Mouse (Mus musculus) spleen, adult 12 weeks (tissue): Measurements from ENCODE around the gene Ppm1e.
"Not testable (repeated sequence)": the region's sequence is repeated elsewhere in the genome, so short reads cannot be mapped to it uniquely, and the experiment has no call there.

Experiments used
- DNase-seq: peaks from one replicate; pipeline ENCODE4 v3.0.0; 2022; ENCODE audit warnings: low spot score

The Ppm1e gene

DNA sequence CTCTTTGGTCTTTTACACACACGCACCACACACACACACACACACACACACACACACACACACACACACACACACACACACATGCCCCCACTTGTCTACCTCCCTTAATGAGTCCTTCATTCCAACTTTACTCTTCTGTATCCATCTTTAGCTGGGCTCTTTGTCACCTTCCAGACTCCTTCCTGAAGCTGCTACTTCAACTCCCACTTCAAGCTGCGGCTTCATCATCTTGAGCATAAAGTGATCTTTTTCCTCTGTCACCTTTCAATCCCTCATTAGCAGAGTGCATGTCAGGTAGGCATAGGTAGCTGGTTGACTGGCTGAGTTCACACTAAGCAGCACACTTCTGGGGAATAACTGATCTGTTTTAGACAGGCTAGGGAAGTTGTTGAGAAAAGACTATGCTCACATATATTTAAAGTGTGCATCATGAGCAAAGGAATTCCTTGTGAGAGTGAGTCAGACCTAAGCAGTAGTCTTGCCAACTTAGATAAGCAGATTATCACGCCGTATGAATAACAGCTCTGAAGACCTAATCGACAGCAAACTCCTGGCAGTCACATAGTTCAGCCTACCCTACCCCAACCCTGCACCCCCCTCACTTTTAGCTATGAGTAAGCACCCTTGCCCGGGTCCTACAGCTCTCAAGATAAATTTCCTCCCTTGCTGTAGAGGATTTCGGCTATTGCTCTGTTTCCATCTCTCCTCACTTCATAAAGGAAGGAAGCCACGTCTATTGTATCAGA, 49.3 kb downstream of the Ppm1e start:
- DNase-seq: no peak

DNA sequence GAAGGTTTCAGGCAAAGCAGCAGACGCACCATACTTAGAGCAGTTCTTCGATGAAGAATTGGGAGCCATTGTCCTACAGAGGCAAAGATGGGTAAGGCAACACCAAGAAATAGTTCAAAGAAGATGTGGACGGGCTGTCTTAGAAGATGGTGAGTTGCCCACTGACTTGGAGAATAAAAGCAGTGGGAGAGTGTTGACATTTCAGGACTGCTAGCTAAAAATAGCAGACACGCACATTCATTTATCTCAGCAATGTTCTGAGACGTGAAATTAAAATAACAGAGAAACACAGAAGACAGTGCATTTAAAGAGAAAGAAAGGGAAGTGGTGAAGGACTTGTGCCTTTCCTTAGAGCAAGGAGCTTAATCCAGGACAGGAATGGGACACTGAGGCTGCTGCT, 59.8 kb downstream of the Ppm1e start:
- DNase-seq: no peak

DNA sequence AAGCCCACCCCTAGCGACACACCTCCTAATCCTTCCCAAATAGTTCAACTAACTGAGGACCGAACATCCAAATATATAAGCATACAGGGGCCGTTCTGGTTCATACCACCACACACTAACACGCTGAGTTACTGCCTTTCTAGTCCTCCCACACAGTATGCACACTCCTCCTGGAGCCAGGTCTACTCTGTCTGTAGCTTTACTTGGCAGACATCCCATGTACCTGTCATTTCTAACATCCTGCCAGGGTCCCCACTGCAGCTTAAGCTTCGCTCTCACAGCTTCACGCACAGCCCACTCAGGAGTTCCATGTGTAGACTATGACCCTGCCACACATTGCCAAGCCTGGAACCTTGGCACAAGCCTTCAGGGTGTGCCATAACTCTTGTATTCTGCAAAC, 62.4 kb downstream of the Ppm1e start:
- no peak for DNase-seq

DNA sequence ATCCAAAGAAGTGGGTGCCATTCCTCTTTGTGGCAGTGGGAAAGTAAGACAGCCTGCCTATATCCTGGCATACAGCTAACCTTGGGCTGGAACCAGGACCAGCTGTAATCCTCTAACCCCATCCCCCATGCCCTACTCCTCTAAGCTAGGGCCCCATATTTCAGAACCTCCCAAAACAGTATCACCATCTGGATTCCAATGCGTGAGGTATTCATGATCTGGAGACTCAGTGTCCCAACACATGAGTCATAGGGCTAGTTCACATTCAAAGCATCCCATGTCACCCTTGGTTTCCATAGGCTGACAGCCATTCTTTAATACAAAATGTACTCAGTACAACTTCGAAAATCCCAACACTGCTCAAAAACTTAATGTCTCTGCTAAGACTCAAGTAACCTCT, 63.2 kb downstream of the Ppm1e start:
- no peak for DNase-seq

DNA sequence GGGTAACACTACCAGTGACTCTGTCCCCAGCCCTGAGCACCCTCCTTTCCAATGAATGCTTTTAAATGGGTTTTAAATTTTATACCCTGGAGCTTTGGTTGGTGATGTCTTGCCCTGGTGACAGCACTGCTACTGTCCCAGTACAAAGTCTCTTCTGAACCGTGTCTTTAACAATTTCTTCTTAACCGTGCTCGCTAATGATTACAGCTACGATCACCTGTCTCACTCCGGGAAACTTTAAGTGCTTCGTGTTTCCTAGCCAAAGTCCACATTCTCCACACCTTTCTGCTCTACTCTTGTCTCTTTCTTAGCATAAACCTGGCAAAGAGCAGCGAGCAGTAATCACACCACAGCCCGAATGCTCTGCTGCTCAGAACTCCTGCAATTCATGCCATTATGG, 69.5 kb downstream of the Ppm1e start:
- no peak for DNase-seq

DNA sequence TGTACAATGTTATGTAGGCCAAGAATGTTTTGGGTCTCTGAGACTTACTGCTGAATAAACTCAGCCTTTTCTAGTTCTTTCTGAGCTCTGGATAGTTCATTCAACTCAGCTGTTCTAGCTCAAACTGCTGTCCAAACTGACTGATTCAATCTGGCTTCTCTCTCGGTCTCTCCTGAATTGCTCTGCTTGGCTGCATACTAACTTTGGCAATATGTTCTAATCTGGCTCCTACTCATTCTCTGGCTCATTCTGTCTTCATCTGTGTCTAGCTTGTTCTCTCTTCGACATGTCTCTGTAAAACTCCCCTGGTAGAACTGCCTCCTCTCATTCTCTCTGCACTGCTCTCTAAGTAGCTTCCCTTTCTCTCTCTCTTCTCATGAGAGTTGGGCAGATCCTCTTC, 72.6 kb downstream of the Ppm1e start:
- no peak for DNase-seq

DNA sequence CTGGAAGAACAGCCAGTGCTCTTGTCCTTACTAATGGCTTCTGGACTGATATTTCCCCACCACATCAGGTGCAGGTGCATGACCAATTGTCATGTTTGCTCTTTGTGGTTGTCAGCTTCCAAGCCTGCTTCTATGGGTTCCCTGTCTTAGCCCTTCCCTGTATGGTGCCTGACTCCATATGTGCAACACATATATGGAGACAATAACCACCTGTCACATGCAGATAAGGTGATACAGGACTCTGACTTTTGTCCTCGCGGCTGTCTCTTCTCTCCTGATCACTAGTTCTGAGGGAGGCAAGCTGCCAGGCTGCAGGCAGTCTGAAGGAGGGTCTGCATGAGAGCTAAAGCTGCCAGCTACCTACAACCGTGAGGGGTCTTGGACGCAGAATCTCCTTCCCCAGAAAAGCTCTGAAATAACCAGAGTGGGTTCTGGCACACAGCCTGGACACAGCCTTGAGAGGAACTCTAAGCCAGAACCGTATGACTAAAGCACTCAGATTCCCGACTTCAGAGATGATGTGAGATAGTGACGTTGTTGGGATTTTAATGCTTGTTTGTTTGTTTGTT, 76.8 kb downstream of the Ppm1e start:
- no peak for DNase-seq

DNA sequence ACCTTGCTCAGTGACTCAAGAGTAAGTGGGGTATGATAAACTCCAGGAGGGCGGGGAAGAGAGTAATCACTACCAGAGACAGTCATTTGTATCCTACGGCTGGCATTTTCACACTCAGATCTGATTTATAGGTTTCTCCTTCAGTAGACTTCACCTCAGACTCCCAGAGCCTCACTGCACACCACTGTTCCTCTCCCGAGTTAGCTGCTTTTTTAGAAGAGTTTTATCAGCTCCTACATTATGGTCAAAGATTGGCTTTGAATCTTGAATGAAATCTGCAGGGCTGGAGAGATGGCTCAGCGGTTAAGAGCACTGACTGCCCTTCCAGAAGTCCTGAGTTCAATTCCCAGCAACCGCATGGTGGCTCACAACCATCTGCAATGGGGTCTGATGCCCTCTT, 79.4 kb downstream of the Ppm1e start:
- no peak for DNase-seq

DNA sequence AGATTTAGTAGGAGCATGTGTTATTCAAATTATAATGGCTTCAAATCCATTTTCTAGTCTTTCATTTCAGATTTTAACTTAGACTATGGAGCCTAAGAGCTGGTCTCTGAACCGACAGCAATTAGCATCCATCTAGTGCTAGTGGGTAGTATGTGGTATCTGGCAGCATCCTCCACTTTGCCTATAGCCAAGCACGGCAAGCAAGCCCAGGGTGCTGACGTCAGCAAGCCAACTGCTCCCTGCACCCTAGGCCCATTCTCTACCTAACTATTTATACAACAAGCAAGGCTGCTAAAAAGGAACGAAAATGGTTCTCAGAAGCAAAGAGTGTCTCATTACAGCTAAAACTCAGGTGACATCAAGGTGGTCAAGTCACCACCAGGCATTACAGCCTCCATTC, 80.0 kb downstream of the Ppm1e start:
- DNase-seq: no peak

DNA sequence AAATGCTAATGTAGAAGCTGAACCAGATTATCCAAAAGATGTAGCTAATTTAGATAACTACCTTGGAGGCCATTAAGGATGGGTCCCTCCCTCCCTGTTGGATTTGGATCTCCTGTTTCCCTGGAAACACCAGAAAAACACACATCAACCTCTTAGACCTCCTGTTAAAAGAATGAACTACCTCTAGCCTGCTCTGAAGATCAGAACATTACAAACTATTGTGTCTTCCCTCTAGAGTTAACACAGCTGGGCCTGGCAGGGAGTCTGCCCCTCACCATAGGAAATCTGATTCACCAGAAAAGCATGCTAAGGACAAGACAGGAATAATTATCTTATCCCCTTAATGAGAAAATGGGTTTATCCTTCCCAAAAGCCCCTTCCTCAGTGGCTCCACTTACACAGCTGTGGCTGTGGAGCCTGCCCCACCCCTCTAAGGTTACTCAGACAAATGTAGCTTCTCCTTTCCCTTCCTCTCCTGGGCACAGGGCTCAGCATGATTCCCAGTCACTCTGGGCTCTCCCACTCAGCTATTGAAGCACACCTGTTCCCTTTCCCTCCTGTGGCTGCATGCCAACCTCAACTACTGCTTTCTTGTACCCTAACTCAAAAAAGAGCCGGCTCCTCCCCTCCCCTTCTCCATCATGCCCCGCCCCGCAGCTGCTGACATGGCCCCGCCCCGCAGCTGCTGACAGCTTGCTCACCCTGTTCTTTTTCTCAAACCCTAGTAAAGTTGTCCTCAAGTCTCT, 82.4 kb downstream of the Ppm1e start:
- DNase-seq: peak; percentile 4

DNA sequence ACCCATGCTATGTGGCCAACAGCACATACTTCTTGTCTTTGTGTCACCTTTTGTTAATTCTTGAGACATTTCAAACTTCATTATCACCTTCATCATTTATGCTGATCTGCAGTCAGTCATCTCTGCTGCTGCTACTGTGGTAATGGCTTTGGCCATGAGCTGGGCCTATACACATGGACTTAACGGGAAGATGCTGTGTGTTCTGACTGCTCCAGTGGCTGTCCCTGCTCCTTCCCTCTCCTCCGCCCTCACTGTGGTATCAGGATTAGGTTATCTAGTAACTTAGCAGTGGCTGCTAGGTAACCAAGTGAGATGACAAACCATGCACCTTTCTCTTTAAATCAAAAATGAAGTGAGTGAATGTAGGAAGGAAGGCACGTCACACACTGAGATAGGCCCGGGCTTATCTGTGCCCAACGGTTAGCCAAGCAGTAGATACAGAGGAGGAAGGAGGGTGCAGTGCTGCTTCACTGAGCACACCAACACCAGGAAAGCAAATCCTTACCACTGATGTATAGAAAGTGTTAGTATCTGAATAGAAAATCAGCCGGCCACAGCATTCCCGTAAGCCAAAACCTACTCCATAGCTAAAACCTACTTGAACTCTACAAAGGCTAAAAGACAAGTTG, 83.3 kb downstream of the Ppm1e start:
- DNase-seq: no peak

DNA sequence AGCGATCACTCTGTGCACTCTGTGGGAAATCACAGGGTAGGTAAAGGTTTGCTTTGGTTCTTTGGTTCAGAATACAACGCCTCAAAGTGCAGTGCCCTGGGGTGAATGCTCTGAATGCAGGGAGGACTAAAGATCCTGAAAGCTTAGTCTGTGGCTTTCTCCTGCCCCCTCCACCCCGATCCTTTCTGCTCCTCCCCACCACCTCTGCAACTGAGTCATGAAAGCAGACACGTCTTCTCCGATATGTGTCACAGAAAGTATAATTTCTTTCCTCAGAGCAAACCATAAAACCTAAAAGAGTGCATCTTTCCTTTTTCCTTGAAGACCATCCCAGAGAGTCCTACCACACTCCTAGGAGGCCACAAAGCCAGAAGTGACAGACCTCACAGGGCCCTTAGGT, 86.1 kb downstream of the Ppm1e start:
- no peak for DNase-seq

DNA sequence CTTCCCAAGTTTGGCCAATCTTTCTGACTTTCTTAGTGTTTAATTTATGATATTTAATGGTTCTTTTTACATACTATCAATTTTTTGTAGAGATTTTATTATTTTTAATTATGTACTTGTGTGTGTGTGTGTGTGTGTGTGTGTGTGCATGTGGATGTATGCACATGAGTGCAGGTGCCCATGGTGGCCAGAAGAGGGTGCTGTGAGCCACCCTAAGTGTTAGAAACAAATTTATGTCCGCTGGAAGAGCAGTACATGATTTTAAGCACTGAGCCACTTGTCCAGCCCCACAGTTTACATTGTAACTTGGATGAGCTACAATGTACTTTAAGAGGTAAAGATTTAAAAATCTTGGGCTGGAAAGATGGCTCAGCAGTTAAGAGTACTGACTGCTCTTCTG, 87.3 kb downstream of the Ppm1e start:
- DNase-seq: no peak

DNA sequence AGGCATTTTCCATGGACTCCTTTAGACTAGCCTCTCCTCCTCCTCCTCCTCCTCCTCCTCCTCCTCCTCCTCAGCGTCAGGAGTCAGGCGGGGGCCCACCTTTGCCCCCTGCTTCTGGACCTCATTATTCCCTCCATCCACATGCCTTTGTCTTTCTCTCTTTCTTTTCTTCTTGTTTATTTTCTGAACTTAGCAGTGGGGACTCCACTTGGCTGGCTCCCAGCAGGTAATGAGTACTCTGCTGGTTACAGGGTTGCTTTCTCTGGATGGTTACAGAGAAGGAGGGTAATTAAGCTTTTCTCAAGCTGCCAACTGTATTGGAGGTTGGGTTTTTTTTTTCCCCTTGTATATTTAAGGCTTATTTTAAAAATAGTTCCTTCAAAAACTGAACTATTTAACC, 87.9 kb downstream of the Ppm1e start:
- DNase-seq: no peak

DNA sequence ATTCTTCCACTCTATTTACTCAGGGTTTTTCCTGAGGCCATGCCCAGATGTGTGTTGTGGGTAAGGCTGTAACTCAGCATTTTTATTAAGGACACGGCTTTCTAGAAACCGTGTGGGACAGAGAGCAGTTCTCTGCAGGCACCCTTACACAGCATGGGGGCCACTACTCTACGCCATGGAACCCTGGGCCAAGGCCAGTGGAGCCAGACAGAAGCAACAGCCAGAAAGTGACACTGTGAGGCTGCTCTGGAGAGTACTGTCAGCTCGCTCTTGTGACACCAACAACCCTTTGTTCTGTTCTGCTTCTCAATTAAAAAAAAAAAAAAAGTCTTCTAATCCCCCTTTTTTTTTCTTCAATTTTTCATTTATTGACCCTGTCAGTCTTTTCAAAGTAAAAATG, 88.4 kb downstream of the Ppm1e start:
- DNase-seq: no peak

DNA sequence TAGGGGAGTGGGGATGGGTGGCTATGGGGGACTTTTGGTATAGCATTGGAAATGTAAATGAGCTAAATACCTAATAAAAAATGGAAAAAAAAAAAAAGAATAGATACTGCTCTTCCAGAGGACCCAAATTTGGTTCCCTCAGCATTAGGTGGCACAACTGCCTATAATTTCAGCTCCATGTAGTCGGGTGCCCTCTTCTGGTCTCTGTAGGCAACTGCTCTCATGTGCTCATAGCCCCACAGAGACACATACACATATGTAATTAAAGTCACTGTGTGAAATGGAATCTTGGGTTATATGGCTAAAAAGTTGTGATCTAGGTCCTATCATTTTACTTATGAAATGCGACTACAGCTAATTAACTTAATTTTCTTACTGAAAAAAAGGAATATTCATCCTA, 90.0 kb downstream of the Ppm1e start:
- no peak for DNase-seq

DNA sequence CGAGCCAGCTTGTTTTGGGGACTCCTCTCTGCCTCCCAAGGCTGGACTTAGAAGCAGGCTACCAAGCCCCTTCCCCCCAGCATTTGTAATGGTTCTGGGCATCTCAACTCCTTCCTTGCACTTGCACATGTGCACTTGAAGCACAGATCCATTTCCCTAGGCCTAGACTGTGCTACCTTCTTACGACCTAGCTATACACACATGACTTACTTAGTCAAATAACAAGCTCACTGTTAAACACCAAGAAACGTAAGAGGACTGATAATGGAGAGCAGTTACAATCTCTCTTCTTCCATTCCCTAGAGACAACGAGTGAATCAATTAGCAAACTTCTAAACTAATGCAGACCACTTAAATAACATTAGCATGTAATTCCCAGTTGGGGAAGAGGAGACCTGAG, 92.6 kb downstream of the Ppm1e start:
- DNase-seq: no peak

DNA sequence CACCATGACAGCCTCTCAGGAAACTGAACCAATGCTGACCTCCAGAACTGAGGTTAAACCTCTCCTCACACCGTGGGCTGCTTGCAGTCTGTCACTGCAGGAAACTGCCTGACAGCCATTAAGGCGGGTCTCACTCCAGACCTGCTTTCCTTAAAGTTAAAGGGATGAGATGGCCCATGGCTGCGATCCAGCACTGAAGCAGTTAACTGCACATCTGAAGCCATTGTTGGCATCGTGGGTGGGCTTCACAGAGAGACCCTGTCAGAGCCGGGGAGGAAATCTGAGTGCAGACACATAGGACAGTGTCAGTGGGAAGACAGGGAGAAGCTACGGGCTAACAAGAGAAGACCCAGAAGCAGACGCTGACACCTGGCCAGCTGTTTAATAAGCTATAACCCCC, 94.9 kb downstream of the Ppm1e start:
- no peak for DNase-seq

DNA sequence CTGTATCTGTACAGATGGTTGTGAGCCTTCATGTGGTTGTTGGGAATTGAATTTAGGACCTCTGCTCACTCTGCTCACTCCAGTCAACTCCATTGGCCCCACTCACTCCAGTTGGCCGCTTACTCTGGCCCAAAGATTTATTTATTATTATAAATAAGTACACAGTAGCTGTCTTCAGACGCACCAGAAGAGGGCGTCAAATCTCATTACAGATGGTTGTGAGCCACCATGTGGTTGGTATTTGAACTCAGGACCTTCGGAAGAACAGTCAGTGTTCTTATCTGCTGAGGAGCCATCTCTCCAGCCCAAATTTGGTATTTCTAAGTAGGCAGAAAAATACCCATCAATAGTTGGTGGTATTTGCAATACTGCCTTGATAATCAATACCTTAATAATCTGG, 97.1 kb downstream of the Ppm1e start:
- not testable (repeated sequence) for DNase-seq

DNA sequence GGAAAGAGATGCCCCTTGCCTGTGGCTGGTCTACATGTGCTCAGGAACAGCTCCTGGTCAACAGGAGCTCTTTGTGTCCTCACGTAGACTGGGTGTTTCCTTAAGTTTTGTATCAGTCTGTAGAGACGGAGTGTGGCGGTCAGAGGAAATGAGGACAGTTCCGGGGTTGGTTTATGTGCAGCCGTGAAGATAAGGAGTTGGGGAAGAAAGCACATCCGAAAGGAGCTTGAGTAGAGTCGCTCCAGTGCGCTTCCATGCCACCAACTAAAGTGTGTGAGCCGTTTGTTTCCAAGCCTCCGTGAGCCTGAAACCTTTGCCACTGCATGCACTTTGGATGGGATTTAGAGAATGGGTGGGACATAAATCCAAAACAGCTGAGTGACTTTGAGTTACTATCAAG, 99.0 kb downstream of the Ppm1e start:
- DNase-seq: no peak

DNA sequence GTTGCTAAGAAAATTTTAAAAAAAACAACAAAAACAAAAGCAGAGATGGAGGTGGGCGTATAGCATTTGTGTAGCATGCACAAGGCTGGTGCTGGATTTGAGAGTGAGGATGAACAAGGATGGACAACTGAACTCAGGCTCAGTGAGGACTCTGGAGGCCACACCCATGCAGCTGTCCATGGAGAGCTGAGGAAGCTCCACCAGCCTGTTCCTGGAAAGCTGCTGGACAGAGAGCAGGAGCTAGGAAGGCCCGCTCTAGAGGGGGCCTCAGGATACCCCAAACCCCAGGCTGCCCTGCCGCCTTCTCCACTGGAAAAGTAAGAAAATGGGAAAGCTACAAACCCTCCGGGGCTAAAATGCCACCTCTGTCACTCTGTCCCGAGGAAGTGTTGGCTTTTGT, 101.5 kb downstream of the Ppm1e start:
- no peak for DNase-seq

DNA sequence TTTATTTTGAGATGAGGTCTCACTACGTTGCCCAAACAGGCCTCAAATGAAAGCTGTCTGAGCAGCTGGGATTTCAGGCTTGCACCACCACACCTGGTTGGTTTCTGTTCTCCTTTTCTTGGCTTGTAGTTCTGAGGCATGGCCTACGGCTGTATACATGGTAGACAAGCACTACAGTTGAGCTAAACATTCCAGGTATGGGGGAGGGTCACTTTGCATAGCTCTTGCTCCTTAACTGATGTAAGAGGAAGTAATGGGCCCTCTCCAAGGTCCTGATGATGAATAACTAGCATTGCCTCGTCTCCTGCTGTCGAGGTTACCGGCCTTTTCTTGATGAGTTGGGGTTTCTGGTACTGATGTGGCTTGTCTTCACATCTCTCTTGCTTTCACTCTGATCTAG, 104.7 kb downstream of the Ppm1e start:
- no peak for DNase-seq

DNA sequence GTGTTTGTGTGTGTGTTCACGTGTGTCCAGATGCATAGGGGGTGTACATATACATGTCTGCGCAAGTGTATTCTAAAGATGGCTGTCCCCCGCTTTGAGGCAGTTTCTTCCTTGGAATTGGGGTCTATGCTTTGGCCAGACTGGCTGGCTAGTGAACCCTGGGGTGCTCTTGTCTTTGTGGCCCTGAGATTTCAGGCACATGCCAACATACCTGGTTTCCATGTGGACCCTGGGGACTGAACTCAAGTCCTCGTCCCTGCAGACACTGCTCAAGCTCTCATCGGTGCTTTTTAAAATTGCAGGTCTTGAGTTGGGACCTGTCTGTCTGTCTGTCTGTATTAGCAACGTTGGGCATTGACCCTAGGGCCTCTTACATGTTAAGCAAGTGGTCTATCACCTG, 105.5 kb downstream of the Ppm1e start:
- DNase-seq: no peak
